Mouse (Mus musculus): ENCODE results near the gene Gm20388.

DNA sequence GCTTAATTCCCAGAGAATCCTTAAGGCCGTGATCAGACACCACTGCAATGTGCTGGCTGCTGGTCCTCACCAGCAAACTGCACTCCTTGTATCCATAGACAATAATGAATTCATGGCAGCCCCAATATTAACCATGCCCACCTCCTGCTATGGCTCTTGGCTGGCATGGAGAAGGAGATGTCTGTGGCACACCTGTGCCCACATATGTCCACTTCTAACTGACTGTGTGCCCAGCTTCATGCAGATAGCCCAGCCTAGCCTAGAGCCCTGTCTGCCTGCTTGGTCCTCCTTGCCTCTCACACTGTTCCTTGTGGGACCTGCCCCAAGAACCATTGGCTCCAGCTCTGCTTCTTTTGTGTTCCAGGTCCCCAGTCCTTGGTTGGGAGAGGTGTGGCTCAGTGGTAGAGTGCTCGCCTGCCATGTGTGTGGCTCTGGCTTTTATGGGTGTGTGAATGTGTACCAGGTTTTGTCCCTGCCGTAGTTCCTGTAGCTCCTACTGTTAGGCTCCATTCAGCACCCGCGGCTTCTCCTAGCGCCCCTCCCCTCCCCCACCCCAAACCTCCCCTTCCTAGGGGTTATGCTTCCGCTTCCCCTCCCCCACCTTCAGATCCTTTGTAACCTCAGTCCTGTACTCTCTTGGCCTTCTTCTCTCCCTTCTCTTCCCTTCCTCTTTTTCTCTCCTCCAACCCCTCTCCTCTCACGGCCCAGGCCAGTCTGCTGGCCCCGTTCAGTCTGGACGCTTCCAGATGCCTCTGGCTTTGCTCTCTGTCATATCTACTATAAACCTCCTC lies 2646.8 kb downstream of the Gm20388 start:
- TF ChIP-seq CTCF (IDR thresholded peaks at IDR 0.05; ENCODE audit: low read depth) (no peak), EP300 (optimal IDR thresholded peaks at IDR 0.05) (no peak)
